Mouse (Mus musculus) CD4-positive naive resting alpha-beta T cell, adult 76 days (primary cell): ENCODE results near the gene Hnrnpd. TPM values are rescaled to one million over a fixed set of nuclear protein-coding genes. Genes with fewer than 3 reads are reported as not detected.

ENCODE experiments used
- total RNA-seq: library from RNA; stranded (reverse); gene quantifications from one replicate; pipeline ENCODE4 v1.2.4, GENCODE M21; 2023

Hnrnpd gene
- total RNA-seq: 297 TPM

GRCm38 (mm10) chr5:99978699-99979442, at the start of gene Hnrnpd, which contains the start of gene 4930524J08Rik:
TSS of gene Hnrnpd (minus strand) at chr5:99978938.
TSS of gene 4930524J08Rik (plus strand) at chr5:99979061.

GRCm38 (mm10) chr5:99906181-99906956, 72.4 kb downstream of the Hnrnpd start, which contains the start of gene Vamp9:
TSS of gene Vamp9 (plus strand) at chr5:99906254.

Other genes starting within 250 kb of the Hnrnpd start
- 44.3 TPM for gene Rasgef1b, start 249.9 kb downstream of the Hnrnpd start, total RNA-seq
- gene Vamp9, start 72.7 kb downstream of the Hnrnpd start, total RNA-seq: not detected
- gene 4930524J08Rik, start 123 bp upstream of the Hnrnpd start, total RNA-seq: not detected
- 378 TPM for gene Hnrnpdl, start 60.7 kb upstream of the Hnrnpd start, total RNA-seq
- 22.6 TPM for gene Enoph1, start 61.0 kb upstream of the Hnrnpd start, total RNA-seq
- gene Tmem150c, start 180.9 kb upstream of the Hnrnpd start, total RNA-seq: not detected